Mouse (Mus musculus): ENCODE data around the gene Olfr1294. TPM values are rescaled to one million over a fixed set of nuclear protein-coding genes. Genes with fewer than 3 reads are reported as not detected.

Olfr1294 gene
- not detected in 2 replicates for total RNA-seq (2017)

DNA sequence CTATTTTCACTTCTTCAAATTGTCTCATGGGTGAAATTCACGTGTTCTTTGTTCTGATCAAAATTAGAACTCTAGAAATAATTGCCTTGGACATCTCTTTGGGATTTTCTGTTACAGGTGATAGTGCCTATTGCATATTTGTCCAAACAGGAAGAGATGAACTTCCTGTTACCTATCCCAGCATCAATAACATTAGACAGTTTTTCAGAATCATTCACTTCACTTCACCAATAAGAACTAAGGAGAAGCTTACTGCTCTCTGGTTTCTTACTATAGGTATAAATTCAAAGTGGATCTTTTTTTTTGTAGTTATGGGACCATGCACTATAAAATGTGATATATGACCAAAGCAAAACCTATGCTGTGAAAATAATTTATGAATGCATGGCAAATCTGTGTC lies at the start of gene Olfr1294:
Gene Olfr1294, minus strand, starts transcription at position 101 of the 400 bp plus-strand sequence.
- ATAC-seq (ENCODE audit: extremely low read depth, insufficient number of reproducible peaks, low FRiP score, poor library complexity, severe bottlenecking) = no peak

DNA sequence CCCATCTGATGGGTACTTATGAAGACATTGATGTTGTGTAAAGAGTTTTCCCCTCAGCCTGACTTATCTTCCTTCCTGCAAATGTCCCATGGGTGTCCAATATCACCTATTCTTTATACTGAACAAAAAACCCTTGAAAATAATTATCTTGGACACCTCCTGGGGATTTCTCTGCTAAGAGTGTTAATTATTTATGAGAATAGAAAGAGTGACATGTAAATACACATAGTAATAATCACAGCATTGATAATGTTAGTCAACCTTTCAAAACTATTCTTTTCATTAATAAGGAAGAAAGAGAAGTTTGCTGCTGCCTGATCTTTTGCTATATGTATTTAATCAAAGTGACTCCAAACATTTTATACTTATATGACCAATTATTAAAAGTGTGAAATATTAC lies 29.5 kb upstream of the Olfr1294 start, which contains the start of gene Olfr1295:
Gene Olfr1295, minus strand, starts transcription at position 101 of the 400 bp plus-strand sequence.
- no peak for ATAC-seq (ENCODE audit: extremely low read depth, insufficient number of reproducible peaks, low FRiP score, poor library complexity, severe bottlenecking)

DNA sequence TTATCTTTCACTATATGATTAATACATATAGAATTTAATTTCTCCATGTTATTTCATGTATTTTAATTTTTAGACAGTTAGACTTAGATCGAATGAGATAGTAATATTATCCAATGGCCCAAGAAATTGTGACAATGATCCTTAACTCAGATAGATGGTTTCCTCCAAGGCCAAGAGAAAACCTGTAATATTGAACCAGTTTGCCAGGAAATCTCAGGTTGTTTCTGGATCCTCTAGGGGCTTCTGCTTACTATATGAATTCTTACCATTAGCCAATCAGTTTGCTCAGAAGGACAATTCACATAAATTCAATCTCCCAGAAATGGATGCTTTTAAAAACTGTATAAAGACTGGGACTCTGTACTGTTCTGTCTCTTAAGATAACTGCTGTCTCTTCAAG lies 15.2 kb downstream of the Olfr1294 start, which contains the start of gene Olfr1293-ps:
Gene Olfr1293-ps, plus strand, starts transcription at position 301 of the 400 bp plus-strand sequence.
- no peak for ATAC-seq (ENCODE audit: extremely low read depth, insufficient number of reproducible peaks, low FRiP score, poor library complexity, severe bottlenecking)

DNA sequence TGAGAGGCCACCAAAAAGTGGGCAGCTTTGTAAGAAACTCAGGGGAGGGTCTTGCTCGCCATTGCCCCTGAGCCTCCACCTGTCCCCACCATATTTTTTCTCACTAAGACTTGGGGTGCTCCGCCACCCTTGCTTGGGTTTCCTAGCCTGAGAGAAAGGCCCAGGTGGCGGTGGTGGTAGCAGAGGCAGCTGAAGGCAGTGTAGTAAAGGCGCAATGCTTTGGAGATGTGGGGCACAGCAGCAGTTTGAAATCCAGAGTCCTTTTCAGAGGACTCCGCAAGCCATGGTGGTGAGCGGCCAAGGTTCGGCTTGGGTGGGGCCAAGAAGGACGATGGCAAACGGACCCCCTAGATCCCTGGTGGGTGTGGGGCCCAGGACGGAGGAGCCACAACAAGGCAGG lies 22.6 kb downstream of the Olfr1294 start:
- no peak for ATAC-seq (ENCODE audit: extremely low read depth, insufficient number of reproducible peaks, low FRiP score, poor library complexity, severe bottlenecking)

DNA sequence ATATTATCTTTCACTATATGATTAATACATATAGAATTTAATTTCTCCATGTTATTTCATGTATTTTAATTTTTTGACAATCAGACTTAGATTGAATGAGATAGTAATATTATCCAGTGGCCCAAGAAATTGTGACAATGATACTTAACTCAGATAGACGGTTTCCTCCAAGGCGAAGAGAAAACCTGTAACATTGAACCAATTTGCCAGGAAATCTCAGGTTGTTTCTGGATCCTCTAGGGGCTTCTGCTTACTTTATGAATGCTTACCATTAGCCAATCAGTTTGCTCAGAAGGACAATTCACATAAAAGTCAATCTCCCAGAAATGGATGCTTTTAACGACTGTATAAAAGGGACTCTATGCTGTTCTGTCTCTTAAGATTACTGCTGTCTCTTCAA lies 43.2 kb downstream of the Olfr1294 start, which contains the start of gene Olfr1291-ps1:
Gene Olfr1291-ps1, plus strand, starts transcription at position 301 of the 400 bp plus-strand sequence.
- no peak for ATAC-seq (ENCODE audit: extremely low read depth, insufficient number of reproducible peaks, low FRiP score, poor library complexity, severe bottlenecking)

DNA sequence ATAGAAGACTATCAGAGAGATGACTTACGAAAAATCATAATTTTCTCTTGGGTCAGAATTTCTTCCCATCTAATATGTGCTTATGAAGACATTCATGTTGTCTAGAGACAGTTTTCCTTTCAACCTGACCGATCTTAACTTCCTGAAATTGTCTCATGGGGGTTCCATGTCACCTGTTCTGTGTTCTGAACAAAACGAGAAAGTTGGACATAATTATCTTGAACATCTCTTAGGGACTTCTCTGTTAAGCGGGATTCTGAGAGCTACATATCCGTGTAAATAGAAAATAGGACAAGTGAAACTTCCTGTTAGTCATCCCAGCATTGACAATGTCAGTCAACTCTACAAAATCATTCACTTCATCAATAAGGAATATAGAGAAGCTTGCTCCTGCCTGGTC lies 46.4 kb downstream of the Olfr1294 start, which contains the start of gene Olfr1290:
Gene Olfr1290, minus strand, starts transcription at position 101 of the 400 bp plus-strand sequence.
- ATAC-seq (ENCODE audit: extremely low read depth, insufficient number of reproducible peaks, low FRiP score, poor library complexity, severe bottlenecking) = no peak

Other genes starting within 250 kb of the Olfr1294 start
- gene Olfr1279, start 239.7 kb downstream of the Olfr1294 start, total RNA-seq (2017) = not detected in 2 replicates
- 0.12 TPM in 1 of 2 replicates, not detected in the other for gene Olfr1280, start 226.3 kb downstream of the Olfr1294 start, total RNA-seq (2017)
- not detected in 2 replicates for gene Olfr1281, start 213.8 kb downstream of the Olfr1294 start, total RNA-seq (2017)
- not detected in 2 replicates for gene Olfr1282, start 204.2 kb downstream of the Olfr1294 start, total RNA-seq (2017)
- gene Olfr1283, start 173.5 kb downstream of the Olfr1294 start, total RNA-seq (2017) = not detected in 2 replicates
- not detected in 2 replicates for gene Olfr1284, start 164.8 kb downstream of the Olfr1294 start, total RNA-seq (2017)
- gene Olfr1286, start 117.2 kb downstream of the Olfr1294 start, total RNA-seq (2017) = not detected in 2 replicates
- gene Olfr1287, start 91.1 kb downstream of the Olfr1294 start, total RNA-seq (2017) = not detected in 2 replicates
- gene Olfr1288, start 66.2 kb downstream of the Olfr1294 start, total RNA-seq (2017) = not detected in 2 replicates
- gene Olfr1289, start 59.5 kb downstream of the Olfr1294 start, total RNA-seq (2017) = not detected in 2 replicates
- not detected in 2 replicates for gene Olfr1290, start 46.5 kb downstream of the Olfr1294 start, total RNA-seq (2017)
- not detected in 2 replicates for gene Olfr1291-ps1, start 43.1 kb downstream of the Olfr1294 start, total RNA-seq (2017)
- not detected in 2 replicates for gene Olfr1293-ps, start 15.1 kb downstream of the Olfr1294 start, total RNA-seq (2017)
- 0.12 TPM in 1 of 2 replicates, not detected in the other for gene Olfr1295, start 29.4 kb upstream of the Olfr1294 start, total RNA-seq (2017)
- not detected in 2 replicates for gene Olfr1297, start 86.2 kb upstream of the Olfr1294 start, total RNA-seq (2017)
- not detected in 2 replicates for gene Olfr1298, start 108.9 kb upstream of the Olfr1294 start, total RNA-seq (2017)
- gene Olfr1299, start 121.1 kb upstream of the Olfr1294 start, total RNA-seq (2017) = not detected in 2 replicates
- gene Olfr1301, start 210.7 kb upstream of the Olfr1294 start, total RNA-seq (2017) = not detected in 2 replicates
- gene Olfr1302, start 237.1 kb upstream of the Olfr1294 start, total RNA-seq (2017) = 0.25 TPM in 1 of 2 replicates, not detected in the other

All from neutrophil, adult 5-6 weeks (primary cell).